Mouse (Mus musculus) myocyte (in vitro differentiated cells): ENCODE measurements at regions not wholly inside any gene's neighbourhood (a gene's known extent, or its start where the extent isn't known, plus 50 kb on each side); places are given as distances from the start of the nearest gene placed in this dataset.
"Not testable (repeated sequence)": the region's sequence is repeated elsewhere in the genome, so short reads cannot be mapped to it uniquely, and the experiment has no call there.

ENCODE experiments used
- CEBPB ChIP-seq: IDR thresholded peaks from 2 replicates; pipeline ENCODE4 v1.6.1; 2011; ENCODE audit warnings: mild to moderate bottlenecking, moderate library complexity; ENCODE audit not compliant: poor library complexity, insufficient read depth, severe bottlenecking
- E2F4 ChIP-seq: IDR thresholded peaks from one replicate; pipeline ENCODE4 v1.6.1; 2011; ENCODE audit warnings: mild to moderate bottlenecking, control low read depth, moderate library complexity; ENCODE audit not compliant: insufficient read depth
- MAX ChIP-seq: IDR thresholded peaks from one replicate; pipeline ENCODE4 v1.6.1; 2011; ENCODE audit warnings: low read depth, mild to moderate bottlenecking, control low read depth
- MYOD1 ChIP-seq, 3 experiments: IDR thresholded peaks; one replicate each; pipeline ENCODE4 v1.6.1; 2011; ENCODE audit warnings: control low read depth in 2 of 3, low read depth in 2 of 3, mild to moderate bottlenecking in 2 of 3, moderate library complexity in 1 of 3; ENCODE audit not compliant: insufficient read length in 2 of 3, control insufficient read depth in 1 of 3
- POLR2A ChIP-seq: IDR thresholded peaks from one replicate; pipeline ENCODE4 v1.6.1; 2011; ENCODE audit warnings: low read depth, mild to moderate bottlenecking, control low read depth, moderate library complexity; ENCODE audit not compliant: insufficient read length
- POLR2AphosphoS2 ChIP-seq: IDR thresholded peaks from one replicate; pipeline ENCODE4 v1.6.1; 2011; ENCODE audit warnings: low read depth, control low read depth; ENCODE audit not compliant: insufficient read length
- REST ChIP-seq: IDR thresholded peaks from one replicate; pipeline ENCODE4 v1.6.1; 2011; ENCODE audit warnings: mild to moderate bottlenecking, control low read depth, moderate library complexity; ENCODE audit not compliant: insufficient read depth, insufficient read length
- TCF12 ChIP-seq: IDR thresholded peaks from one replicate; pipeline ENCODE4 v1.6.1; 2011; ENCODE audit warnings: mild to moderate bottlenecking, control low read depth; ENCODE audit not compliant: poor library complexity, insufficient read depth, severe bottlenecking
- USF1 ChIP-seq: IDR thresholded peaks from one replicate; pipeline ENCODE4 v1.6.1; 2011; ENCODE audit warnings: low read depth, mild to moderate bottlenecking, control low read depth, moderate library complexity

DNA sequence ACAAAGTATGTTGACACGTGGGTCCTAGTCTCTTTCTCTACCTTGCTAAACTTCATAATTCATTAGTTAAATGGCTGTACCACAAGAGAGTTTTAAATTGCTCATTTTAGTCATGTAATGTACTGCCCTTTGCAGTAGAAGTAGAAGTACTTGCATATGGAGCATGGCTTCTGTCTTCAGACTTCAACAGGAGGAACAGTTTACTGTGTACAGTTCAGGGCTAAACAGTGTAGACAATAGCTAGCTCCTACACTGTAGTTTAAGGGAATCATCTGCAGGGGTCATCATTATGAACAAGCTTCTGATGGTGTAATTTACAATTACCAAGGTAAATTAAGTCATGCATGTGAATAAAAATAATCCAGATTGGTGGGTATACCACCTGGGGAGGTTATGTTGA lies 79.1 kb upstream of the Riok2 start:
- not testable (repeated sequence) for TF ChIP-seq E2F4; POLR2A; POLR2AphosphoS2; CEBPB; TCF12; REST; MYOD1 (IDR thresholded peaks at IDR 0.05; ENCODE audit: control insufficient read depth in 1 of 3, insufficient read length in 2 of 3, low read depth in 2 of 3); USF1; MAX
